Mouse (Mus musculus) C2C12 (cell line): ENCODE data around the gene Gm35315.

Source experiments
- CTCF ChIP-seq: IDR thresholded peaks from one replicate; pipeline ENCODE4 v1.5.1; 2011; ENCODE audit not compliant: control insufficient read depth, insufficient read depth, insufficient read length
- FOSL1 ChIP-seq: IDR thresholded peaks from one replicate; pipeline ENCODE4 v1.8.0; 2011; ENCODE audit warnings: mild to moderate bottlenecking, low read length; ENCODE audit not compliant: poor library complexity, insufficient read depth, severe bottlenecking
- MYOD1 ChIP-seq: IDR thresholded peaks from one replicate; pipeline ENCODE4 v1.6.1; 2011; ENCODE audit warnings: low read depth; ENCODE audit not compliant: control insufficient read depth, insufficient read length
- USF1 ChIP-seq: IDR thresholded peaks from one replicate; pipeline ENCODE4 v1.6.1; 2011; ENCODE audit warnings: low read depth, mild to moderate bottlenecking, control low read depth, moderate library complexity

- TF ChIP-seq CTCF (no peak), MYOD1 (no peak), USF1 (no peak), FOSL1 (no peak)
These were observed 4.8 kb upstream of the Gm35315 start for GRCm38 (mm10) chr5:110098991-110099477.
